Mouse (Mus musculus) ovary, adult 18-20 months (tissue): ENCODE results near the gene Aldh3a2.
"Not testable (repeated sequence)": the region's sequence is repeated elsewhere in the genome, so short reads cannot be mapped to it uniquely, and the experiment has no call there.

Source experiments
- DNase-seq: peaks from one replicate; pipeline ENCODE4 v3.0.0; 2022; ENCODE audit warnings: low spot score, mixed read lengths

The Aldh3a2 gene

DNA sequence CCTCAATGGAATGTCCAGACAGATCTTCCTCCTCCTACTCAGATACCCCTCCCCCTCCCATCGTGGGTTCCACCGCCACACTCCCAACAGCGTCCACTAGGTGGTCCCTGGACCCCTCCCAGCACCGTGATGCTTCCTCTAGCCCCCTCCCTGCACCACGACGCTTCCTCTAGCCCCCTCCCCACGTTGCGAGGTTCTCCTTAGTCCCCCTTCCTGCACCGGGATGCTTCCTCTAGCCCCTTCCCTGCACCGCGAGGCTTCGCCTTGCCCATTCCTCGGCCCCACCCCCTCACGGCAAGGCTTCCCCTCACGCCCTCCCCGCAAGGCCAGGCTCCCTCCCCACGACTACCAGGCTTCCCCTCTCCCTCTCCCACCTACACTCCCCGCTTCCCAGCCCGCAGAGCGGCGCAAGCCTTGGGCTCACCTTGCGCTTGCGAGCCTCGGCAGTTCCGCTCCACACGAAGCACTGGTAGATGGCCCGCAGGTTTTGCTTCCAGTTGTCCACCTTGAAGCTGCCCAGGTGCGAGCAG, 92.9 kb downstream of the Aldh3a2 start:
- DNase-seq = peak; percentile 57

DNA sequence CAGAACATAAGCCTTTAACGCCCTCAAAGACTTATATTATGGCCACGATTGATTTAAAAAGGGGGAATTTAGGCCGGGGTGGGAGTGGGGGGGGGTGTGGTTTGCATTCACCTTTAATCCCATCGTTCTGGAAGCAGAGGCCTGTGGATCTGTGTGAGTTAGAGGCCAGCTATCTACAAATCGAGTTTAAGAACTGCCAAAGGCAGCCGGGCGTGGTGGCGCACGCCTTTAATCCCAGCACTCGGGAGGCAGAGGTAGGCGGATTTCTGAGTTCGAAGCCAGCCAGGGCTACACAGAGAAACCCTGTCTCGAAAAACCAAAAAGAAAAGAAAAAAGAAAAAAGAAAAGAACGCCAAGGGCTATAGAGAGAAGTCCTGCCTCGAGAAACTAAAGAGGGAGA, 93.8 kb downstream of the Aldh3a2 start:
- DNase-seq = not testable (repeated sequence)
